Mouse (Mus musculus) kidney, postnatal 25 days (tissue): ENCODE data around the gene Rftn2.

Experiments used
- DNase-seq, 2 experiments: peaks; one replicate each; pipeline ENCODE4 v3.0.0; 2021; ENCODE audit warnings: mixed read lengths in 2 of 2

Rftn2 gene

DNA sequence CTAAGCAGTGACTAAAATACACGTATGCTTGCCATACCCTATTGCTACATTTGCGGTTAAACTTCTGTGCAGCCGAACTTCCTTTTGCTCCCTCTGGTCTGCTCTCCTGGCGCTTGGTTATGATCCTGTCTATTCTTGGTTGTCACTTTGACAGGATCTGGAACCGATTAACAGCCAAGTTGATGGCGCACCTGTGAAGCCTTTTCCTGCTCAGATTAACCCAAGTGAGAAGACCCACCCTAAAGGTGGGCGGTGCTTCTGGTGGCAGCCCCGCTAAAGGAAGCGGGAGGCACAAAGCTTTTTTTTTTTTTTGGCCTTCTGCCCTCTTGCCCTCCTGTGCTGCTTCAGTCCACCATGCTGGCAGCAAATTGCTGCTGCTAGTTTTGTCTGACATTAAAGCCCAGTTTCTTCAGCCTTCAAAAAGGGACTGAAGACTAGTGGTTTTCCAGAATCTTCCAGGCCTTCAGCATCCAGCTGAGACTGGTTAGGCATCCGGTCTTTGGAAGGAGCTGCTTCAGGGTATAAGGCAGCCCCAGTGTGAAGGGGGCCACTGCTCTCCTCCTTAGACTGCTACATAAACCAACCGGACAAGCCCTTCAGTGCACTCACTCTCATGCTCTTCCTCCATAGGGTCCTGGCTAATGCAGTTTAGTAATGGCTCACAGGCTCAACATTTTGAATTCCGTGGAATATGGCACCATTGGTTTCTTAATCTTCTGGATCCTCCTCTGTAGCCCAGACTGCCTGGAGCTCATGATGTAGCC is 16.2 kb downstream of the Rftn2 start:
- DNase-seq: peak; percentile 30 to 58

DNA sequence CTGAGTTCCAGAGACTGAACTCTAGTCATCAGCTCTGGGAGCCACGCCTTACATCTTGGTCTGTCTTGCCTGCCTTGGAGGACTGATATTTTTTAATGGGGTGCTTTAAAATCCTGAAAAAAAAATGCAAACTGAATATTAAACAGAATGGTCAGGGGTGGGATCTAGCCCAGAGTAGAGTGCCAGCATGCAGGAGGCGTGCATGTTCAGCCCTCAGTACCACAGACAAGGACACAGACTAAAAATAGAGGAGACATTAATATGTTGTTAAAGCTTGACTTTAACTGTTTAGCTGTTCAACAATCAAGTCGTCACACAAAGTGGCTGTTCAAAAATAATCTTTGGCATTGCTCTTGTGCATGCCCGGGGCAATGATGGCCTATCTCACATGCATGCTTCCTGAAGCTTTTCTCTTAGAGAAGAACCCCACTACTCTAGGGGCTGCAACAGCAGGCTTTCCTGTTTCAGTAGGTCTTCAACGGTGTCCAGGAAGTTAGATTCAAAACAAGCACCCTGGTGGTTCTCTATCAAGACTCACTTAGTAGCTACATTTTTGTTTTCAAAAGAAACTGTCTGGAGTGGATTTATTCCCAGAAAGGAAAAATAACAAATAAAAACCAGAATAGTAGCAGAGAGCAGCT is 18.0 kb downstream of the Rftn2 start:
- no peak for DNase-seq

DNA sequence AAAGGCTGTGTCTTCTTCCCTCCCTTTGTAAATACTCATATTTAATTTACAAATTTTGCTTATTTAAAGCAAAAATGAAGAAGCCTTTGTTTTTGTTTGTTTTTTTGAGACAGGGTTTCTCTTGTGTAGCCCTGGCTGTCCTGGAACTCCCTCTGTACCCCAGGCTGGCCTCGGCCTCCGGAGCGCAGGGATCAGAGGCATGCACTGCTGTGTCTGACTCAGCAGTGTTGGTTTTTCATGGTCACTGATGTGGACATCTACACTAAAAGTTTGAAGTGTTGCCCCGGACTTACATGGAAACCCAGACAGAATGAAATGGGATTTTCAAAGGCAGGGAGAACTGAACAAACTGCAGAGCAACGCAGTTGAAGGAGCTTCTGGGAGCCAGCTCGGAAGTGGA is 19.0 kb downstream of the Rftn2 start:
- no peak for DNase-seq

- DNase-seq: no peak
These were observed 20.7 kb downstream of the Rftn2 start for GRCm38 (mm10) chr1:55205808-55206327.

DNA sequence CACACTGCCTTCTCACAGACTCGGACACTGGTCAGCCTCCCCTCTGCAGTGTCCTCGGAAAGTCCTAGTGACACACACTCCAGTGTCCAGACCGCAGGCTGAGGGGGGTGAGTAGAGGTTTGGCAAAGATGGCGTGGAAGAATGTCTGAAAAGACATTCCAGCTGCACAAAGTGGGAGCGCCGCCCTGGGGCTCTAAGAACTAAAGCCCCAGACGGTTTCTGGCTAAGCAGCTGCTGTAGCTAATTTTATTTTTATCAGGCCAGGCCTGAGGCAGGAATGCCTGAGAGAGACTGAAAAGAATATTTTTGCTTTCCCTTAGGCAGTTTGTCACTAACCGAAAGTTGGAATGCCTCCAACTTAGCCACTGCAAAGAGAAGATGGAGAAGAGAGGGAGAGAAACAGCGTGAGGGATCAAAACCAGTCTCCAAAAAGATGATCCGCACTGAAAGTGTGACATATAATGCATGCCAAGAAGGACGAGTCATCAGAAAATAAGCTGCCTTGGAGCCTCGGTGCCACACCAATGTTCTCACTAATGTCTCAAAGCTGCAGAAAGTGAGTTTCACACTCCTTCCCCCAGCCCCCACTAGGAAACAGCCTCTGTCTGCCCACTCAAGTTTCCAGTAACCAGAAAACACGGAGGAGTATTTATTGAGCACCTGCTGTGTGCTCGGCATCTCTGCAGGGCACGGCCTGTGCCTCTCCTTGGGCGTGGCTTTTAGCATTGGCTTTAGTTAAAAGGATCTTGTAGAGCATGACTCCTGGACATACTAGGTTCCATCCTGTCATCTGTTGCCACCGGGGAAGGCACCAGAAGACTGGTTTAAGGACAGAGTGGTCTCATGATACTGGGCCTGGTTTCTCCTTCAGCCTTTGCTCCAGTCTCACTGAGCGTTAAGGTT is 24.5 kb downstream of the Rftn2 start:
- DNase-seq: peak in 1 of 2 experiments; percentile 35

- DNase-seq: no peak
These were observed 27.9 kb downstream of the Rftn2 start for GRCm38 (mm10) chr1:55198719-55199118.

GRCm38 (mm10) chr1:55196327-55197003 is 30.1 kb downstream of the Rftn2 start:
- no peak for DNase-seq

GRCm38 (mm10) chr1:55195021-55195420 is 31.6 kb downstream of the Rftn2 start:
- no peak for DNase-seq

DNA sequence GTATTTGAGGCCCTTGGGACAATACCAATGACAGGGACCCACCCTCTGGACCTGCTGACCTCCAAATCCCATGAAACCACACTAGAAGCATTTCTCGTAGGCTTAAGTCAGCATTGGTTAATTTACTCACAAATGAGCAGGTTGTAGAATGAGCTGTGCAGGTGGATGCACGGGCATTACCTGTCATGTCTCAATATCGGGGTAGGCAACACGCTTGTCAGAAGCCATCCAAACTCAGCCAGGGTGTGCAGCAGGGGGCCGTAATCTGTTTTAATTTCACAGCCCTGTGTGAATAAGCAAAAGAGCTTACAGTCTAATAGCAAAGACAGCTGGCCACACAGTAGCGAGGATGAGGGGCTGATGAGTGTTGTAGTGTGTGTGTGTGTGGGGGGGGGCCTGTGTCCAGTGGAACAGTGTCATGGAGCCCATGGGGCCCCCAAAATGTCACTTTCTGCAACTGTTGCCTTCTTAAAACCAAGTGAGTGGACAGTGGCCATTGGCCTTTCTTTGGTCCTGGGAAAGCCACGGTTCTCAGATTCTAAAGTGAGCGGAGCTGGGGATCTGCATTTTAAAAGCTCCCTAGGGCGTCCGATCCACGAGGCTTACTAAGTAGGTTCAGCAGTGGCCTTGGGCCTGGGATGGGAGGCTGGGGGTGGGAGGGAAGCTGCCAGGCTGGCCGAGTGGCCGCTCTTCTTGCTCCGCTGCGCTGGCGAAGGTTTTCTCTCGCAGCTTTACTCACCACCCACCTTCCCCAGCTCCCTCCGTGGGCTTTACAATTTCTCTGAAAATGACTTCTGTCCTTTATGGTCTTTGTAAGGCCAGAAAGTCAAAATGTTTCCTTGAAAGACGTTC is 32.3 kb downstream of the Rftn2 start:
- DNase-seq: no peak

DNA sequence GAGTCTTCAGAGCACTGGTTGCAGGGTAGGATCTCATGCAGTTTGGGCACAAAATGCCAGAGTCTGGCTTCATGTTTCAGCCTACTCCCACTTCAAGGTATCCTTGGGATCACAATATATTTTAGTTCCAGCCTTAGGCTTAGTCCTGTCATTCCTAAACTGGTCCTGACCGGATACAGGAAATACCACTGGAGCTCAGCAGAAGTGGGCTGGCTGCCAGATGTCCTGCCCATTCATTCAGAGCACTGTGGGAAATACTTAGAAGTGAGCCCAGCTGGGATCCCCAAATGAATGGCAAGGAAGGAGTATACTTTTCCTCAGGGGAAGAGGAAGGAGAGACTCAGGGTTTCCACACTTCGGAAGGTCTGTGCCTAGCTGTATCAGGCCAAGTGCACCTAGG is 33.3 kb downstream of the Rftn2 start:
- DNase-seq: peak; percentile 90 to 93

DNA sequence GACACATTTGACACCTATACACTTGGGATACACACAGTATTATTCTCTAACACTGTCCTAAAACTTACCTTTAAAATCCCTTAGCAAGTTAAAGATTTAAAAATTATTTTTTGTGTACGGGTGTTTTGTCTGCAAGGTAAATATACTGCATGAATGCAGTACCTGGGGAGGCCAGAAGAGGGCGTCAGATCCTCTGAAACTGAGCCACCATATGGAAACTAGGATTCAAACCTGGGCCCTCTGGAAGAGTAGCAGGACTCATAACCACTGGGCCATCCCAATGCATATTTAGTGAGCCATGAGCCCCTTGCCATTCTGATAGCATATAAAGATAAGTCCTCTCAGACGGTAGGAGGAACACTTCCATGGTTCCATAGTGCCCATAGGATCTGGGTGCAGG is 33.8 kb downstream of the Rftn2 start:
- DNase-seq: peak in 1 of 2 experiments; percentile 46

GRCm38 (mm10) chr1:55192015-55192414 is 34.6 kb downstream of the Rftn2 start:
- no peak for DNase-seq

DNA sequence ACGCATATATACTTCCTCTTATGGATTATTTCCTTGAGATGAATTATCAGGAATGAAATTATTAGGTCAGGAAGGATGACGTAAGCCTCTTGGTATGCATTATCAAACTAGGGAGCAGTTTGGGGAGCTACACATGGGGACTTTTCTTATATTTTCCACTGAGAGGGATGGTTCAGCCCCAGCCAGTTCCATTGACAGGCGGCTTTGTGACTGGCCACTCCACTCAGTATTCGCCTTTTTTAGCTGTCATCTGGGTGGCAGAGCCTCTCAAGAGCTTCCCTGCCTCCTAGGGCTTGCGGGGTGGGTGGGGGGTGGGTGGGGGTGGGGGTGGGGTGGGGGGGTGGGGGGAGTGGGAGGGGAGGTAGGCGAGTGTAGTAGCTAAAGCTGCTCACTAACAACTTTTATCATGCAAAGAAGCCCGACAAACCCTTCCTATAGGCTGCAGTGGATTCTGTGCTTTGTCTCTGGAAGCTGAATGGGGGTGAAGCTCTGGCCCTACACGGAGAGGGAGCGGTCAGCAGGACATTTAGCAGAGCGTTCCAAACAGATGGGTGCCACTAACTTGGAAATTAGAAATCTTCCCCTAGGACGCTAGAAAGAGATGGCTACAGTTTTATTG is 39.9 kb downstream of the Rftn2 start:
- DNase-seq: no peak

- peak in 1 of 2 experiments; percentile 27 for DNase-seq
These were observed 40.9 kb downstream of the Rftn2 start for GRCm38 (mm10) chr1:55185718-55186117.

DNA sequence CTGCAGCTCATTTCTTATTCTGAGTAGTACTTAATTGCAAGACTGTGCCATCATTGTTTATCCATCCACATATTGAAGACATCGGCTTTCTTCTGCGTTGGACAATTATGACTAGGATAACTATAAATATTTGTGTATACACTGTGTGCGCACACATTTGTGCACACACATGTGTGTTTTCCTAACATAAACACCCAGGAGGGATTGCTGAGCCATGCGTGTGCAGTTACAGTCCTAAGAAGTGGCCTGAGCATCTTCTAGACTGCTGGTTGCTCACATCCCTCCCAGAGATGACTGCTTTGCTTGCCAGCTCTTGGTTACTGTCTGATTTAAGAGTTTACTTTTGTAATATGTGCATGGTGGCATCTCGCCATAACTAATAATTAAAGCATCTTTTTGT is 44.2 kb downstream of the Rftn2 start:
- no peak for DNase-seq

- DNase-seq: no peak
These were observed 46.5 kb downstream of the Rftn2 start for GRCm38 (mm10) chr1:55179917-55180566.

GRCm38 (mm10) chr1:55174558-55175034 is 52.0 kb downstream of the Rftn2 start:
- no peak for DNase-seq

DNA sequence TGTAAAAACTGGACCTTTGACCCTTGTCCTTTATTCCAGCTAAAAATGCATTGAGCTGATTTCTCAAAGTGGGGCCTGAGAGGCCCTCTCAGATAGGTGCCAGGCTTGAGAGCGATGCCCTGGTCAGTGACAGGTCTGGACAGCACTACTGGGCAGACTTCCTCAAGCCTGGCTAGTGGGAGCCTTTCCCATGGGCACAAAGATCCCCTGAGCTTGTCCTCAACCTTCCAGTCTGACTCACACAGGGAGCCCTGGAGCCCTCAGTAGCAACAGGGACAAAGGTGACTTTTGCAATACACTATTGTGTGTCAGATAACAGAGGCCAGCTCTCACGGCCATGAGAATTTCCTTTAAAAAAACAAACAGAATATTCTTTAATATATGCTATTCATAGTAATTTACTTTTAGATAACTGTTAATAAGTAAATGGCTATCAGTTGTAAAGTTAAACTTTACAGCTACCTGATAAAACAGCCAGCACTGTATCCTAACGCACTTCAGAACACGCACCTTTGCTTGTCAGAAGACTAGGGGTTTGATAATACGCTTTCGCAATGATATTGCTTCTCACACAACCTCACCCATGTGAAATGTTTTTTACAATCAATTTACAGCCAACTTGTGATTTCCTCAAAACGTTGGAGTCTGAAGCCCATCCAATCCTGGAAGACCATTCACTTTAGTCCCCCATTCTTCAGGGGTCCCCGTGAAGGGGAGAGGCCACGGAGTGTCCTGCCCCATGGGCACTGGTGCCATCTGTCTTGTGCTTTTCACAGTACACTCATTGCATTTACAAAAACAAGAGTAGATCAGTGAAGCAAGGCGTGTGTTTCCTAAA is 52.6 kb downstream of the Rftn2 start:
- no peak for DNase-seq
